Mouse (Mus musculus) megakaryocyte, embryonic 14.5 days (primary cell): Measurements from ENCODE around the gene Pex11a. TPM values are rescaled to one million over a fixed set of nuclear protein-coding genes. Genes with fewer than 3 reads are reported as not detected.

Experiments used
- H3K27me3 ChIP-seq: replicated peaks from 2 replicates; pipeline ENCODE3; 2012; ENCODE audit warnings: inconsistent platforms
- H3K36me3 ChIP-seq: replicated peaks from 2 replicates; pipeline ENCODE3; 2012; ENCODE audit warnings: low read length, inconsistent platforms, mixed read lengths
- H3K4me1 ChIP-seq: 2 replicates; pipeline ENCODE4 v1.6.1; 2012; ENCODE audit warnings: inconsistent platforms
- H3K4me3 ChIP-seq: replicated peaks from 2 replicates; pipeline ENCODE3; 2012; ENCODE audit warnings: moderate library complexity, mild to moderate bottlenecking, inconsistent platforms
- H3K9me3 ChIP-seq: 2 replicates; pipeline ENCODE4 v1.6.1; 2012; ENCODE audit warnings: inconsistent platforms
- FLI1 ChIP-seq: IDR thresholded peaks from 2 replicates; pipeline ENCODE4 v1.6.1; 2012; ENCODE audit warnings: low read length, inconsistent platforms, mixed read lengths
- GATA1 ChIP-seq: IDR thresholded peaks from 3 replicates; pipeline ENCODE4 v1.6.1; 2012; ENCODE audit warnings: mixed read lengths, low read length, inconsistent platforms, borderline replicate concordance
- polyA plus RNA-seq: library from polyadenylated mRNA; stranded (reverse); fragments of >175 nt; gene quantifications from 2 replicates; pipeline ENCODE4 v1.2.3, GENCODE M21; 2012; ENCODE audit warnings: low replicate concordance; ENCODE audit not compliant: insufficient read depth

The Pex11a gene
- polyA plus RNA-seq, 1 experiment = 0.81 TPM

GRCm38 (mm10) chr7:79765991-79766390, 23.1 kb upstream of the Pex11a start:
- Histone ChIP-seq H3K27me3 (peaks cover 32% of the 10 kb centered on the region), H3K4me3 (no peak overlapping the region)
- no peak for TF ChIP-seq FLI1
- TF ChIP-seq GATA1 = no peak

GRCm38 (mm10) chr7:79762106-79762505, 19.2 kb upstream of the Pex11a start:
- peaks cover 33% of the 10 kb centered on the region for H3K27me3 ChIP-seq
- no peak overlapping the region for H3K4me3 ChIP-seq
- TF ChIP-seq FLI1 (no peak), GATA1 (no peak)

More at GRCm38 (mm10) chr7:79765991-79766390, 23.1 kb upstream of the Pex11a start:
- Histone ChIP-seq H3K9me3 (0 out of 2 replicates have a peak, but pooled peaks cover 4% of the 10 kb centered on the region), H3K4me1 (peaks cover 6% of the 10 kb centered on the region), H3K36me3 (no peaks in the 10 kb centered on the region)

GRCm38 (mm10) chr7:79761124-79761876, 18.4 kb upstream of the Pex11a start:
- H3K36me3 ChIP-seq = no peaks in the 10 kb centered on the region
- peaks cover 32% of the 10 kb centered on the region for H3K27me3 ChIP-seq
- TF ChIP-seq GATA1 = no peak
- no peak for TF ChIP-seq FLI1
- no peak overlapping the region for H3K4me3 ChIP-seq
- 0 out of 2 replicates have a peak, but pooled peaks cover 4% of the 10 kb centered on the region for H3K9me3 ChIP-seq
- peaks cover 5% of the 10 kb centered on the region for H3K4me1 ChIP-seq

More at GRCm38 (mm10) chr7:79762106-79762505, 19.2 kb upstream of the Pex11a start:
- H3K9me3 ChIP-seq = 0 out of 2 replicates have a peak, but pooled peaks cover 4% of the 10 kb centered on the region
- peaks cover 5% of the 10 kb centered on the region for H3K4me1 ChIP-seq
- no peaks in the 10 kb centered on the region for H3K36me3 ChIP-seq

- H3K36me3 ChIP-seq = no peaks in the 10 kb centered on the region
- H3K4me1 ChIP-seq = peaks cover 5% of the 10 kb centered on the region
- H3K4me3 ChIP-seq = no peak overlapping the region
- no peaks in the 10 kb centered on the region for H3K9me3 ChIP-seq
- peaks cover 34% of the 10 kb centered on the region for H3K27me3 ChIP-seq
- no peak for TF ChIP-seq GATA1
Observed at GRCm38 (mm10) chr7:79759766-79760165, 16.8 kb upstream of the Pex11a start.

- Histone ChIP-seq H3K36me3 (no peaks in the 10 kb centered on the region), H3K4me1 (peaks cover 5% of the 10 kb centered on the region), H3K27me3 (peaks cover 37% of the 10 kb centered on the region), H3K4me3 (no peak overlapping the region), H3K9me3 (0 out of 2 replicates have a peak, but pooled peaks cover 3% of the 10 kb centered on the region)
- TF ChIP-seq FLI1 = no peak
- TF ChIP-seq GATA1 = no peak
Observed at GRCm38 (mm10) chr7:79758176-79758575, 15.2 kb upstream of the Pex11a start.

GRCm38 (mm10) chr7:79756334-79756733, 13.4 kb upstream of the Pex11a start:
- no peaks in the 10 kb centered on the region for H3K36me3 ChIP-seq
- H3K4me1 ChIP-seq = no peaks in the 10 kb centered on the region; the same call in 1 of the 2 replicates
- H3K27me3 ChIP-seq = peaks cover 36% of the 10 kb centered on the region
- H3K4me3 ChIP-seq = no peak overlapping the region
- no peak for TF ChIP-seq FLI1
- no peak for TF ChIP-seq GATA1
- H3K9me3 ChIP-seq = 0 out of 2 replicates have a peak, but pooled peaks cover 3% of the 10 kb centered on the region

GRCm38 (mm10) chr7:79749511-79749910, 6.6 kb upstream of the Pex11a start:
- peaks cover 5% of the 10 kb centered on the region for H3K4me1 ChIP-seq
- H3K27me3 ChIP-seq = peaks cover 27% of the 10 kb centered on the region
- no peaks in the 10 kb centered on the region for H3K36me3 ChIP-seq
- no peak overlapping the region for H3K4me3 ChIP-seq
- TF ChIP-seq FLI1 = no peak
- TF ChIP-seq GATA1 = no peak
- H3K9me3 ChIP-seq = 0 out of 2 replicates have a peak, but pooled peaks cover 3% of the 10 kb centered on the region

- Histone ChIP-seq H3K9me3 (no peaks in the 10 kb centered on the region), H3K36me3 (no peaks in the 10 kb centered on the region), H3K27me3 (peaks cover 23% of the 10 kb centered on the region), H3K4me3 (no peak overlapping the region), H3K4me1 (peaks cover 18% of the 10 kb centered on the region)
- no peak for TF ChIP-seq GATA1
- no peak for TF ChIP-seq FLI1
Observed at GRCm38 (mm10) chr7:79747659-79748058, 4.7 kb upstream of the Pex11a start.

- no peak for TF ChIP-seq FLI1
- Histone ChIP-seq H3K4me3 (no peak overlapping the region), H3K36me3 (no peaks in the 10 kb centered on the region), H3K4me1 (peaks cover 24% of the 10 kb centered on the region), H3K9me3 (no peaks in the 10 kb centered on the region), H3K27me3 (peaks cover 20% of the 10 kb centered on the region)
Observed at GRCm38 (mm10) chr7:79744585-79744984, 1.7 kb upstream of the Pex11a start.

- H3K27me3 ChIP-seq = peaks cover 19% of the 10 kb centered on the region
- TF ChIP-seq FLI1 (no peak), GATA1 (no peak)
Observed at GRCm38 (mm10) chr7:79744051-79744450, 1.1 kb upstream of the Pex11a start.

More at GRCm38 (mm10) chr7:79744051-79744450, 1.1 kb upstream of the Pex11a start:
- Histone ChIP-seq H3K4me1 (peaks cover 24% of the 10 kb centered on the region), H3K4me3 (no peak overlapping the region), H3K36me3 (no peaks in the 10 kb centered on the region), H3K9me3 (no peaks in the 10 kb centered on the region)
